Mouse (Mus musculus) hindbrain, embryonic 16.5 days (tissue): ENCODE measurements at regions not wholly inside any gene's neighbourhood (a gene's known extent, or its start where the extent isn't known, plus 50 kb on each side); places are given as distances from the start of the nearest gene placed in this dataset. TPM values are rescaled to one million over a fixed set of nuclear protein-coding genes. Genes with fewer than 3 reads are reported as not detected.

Experiments
- ATAC-seq: fragments of 200-750 bp; cut with Nextera tagmentation; 2 replicates; pipeline ENCODE4 v1.8.0; 2017; ENCODE audit warnings: moderate TSS enrichment, moderate library complexity
- H3K27ac ChIP-seq: fragments of 300-500 bp; sonication (generic); 2 replicates; pipeline ENCODE4 v1.5.1; 2014; ENCODE audit warnings: low read depth, mild to moderate bottlenecking, control low read depth, low read length, moderate library complexity
- H3K27me3 ChIP-seq: fragments of 300-500 bp; sonication (generic); replicated peaks from 2 replicates; pipeline ENCODE4 v1.6.1; 2014; ENCODE audit warnings: low read length; ENCODE audit not compliant: control insufficient read depth, insufficient read depth
- H3K36me3 ChIP-seq: fragments of 300-500 bp; sonication (generic); 2 replicates; pipeline ENCODE4 v1.6.1; 2014; ENCODE audit warnings: mild to moderate bottlenecking, low read length, moderate library complexity, mixed read lengths; ENCODE audit not compliant: control insufficient read depth, insufficient read depth
- H3K4me1 ChIP-seq: fragments of 300-500 bp; sonication (generic); 2 replicates; pipeline ENCODE4 v1.6.1; 2014; ENCODE audit warnings: low read depth, low read length; ENCODE audit not compliant: control insufficient read depth, insufficient read depth
- H3K4me2 ChIP-seq: fragments of 300-500 bp; sonication (generic); 2 replicates; pipeline ENCODE4 v1.6.1; 2014; ENCODE audit warnings: mild to moderate bottlenecking, low read length, control low read depth, moderate library complexity
- H3K4me3 ChIP-seq: fragments of 300-500 bp; sonication (generic); 2 replicates; pipeline ENCODE4 v1.5.1; 2014; ENCODE audit warnings: mild to moderate bottlenecking, low read length, control low read depth, moderate library complexity
- H3K9ac ChIP-seq: fragments of 300-500 bp; sonication (generic); 2 replicates; pipeline ENCODE4 v1.6.1; 2014; ENCODE audit warnings: low read depth, mild to moderate bottlenecking, control low read depth, low read length, moderate library complexity
- H3K9me3 ChIP-seq: fragments of 300-500 bp; sonication (generic); 2 replicates; pipeline ENCODE4 v1.6.1; 2014; ENCODE audit warnings: mild to moderate bottlenecking, low read length, moderate library complexity; ENCODE audit not compliant: control insufficient read depth
- WGBS: fragments of 180-500 bp; shearing (Covaris S2); extraction: QIAGEN DNeasy Blood & Tissue Kit; methylation state at CpG from one replicate; pipeline ENCODE4 v1.1.7; 2014; 5-methylcytosine and 5-hydroxymethylcytosine counted together
- microRNA-seq: library from miRNA; unstranded; fragments of <30 nt; microRNA quantifications from one replicate; pipeline ENCODE4, GENCODE M21; 2017

GRCm38 (mm10) chr11:37367971-37368370, 132.2 kb upstream of the Tenm2 start:
- Histone ChIP-seq H3K9me3 (no peaks in the 10 kb centered on the region), H3K36me3 (no peaks in the 10 kb centered on the region), H3K4me2 (no peak overlapping the region), H3K4me3 (no peak overlapping the region), H3K4me1 (no peaks in the 10 kb centered on the region), H3K9ac (no peak overlapping the region), H3K27me3 (no peaks in the 10 kb centered on the region), H3K27ac (no peak overlapping the region)
- ATAC-seq: no peak
- WGBS: 49% methylated on average over 1 of the region's 1 CpGs

DNA sequence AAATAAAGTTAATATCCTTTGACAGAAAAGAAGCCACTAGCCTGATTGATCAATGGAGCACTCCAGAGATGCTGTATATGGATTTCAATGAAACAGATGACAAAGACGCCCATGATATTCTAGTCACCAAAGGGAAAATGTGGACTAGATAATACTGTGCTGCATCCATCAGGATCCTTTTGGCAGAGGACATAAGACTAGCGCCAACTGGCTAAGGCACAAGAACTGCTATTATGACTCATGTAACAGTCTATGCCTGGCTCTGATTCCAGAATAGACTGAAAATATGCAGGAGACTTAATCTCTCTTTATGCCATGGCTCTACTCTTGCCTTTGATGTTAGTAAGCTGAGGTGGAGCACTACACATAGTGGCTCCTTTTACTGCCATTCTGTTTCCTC, 128.7 kb upstream of the Tenm2 start:
- WGBS: 78% methylated on average over 2 of the region's 2 CpGs
- Histone ChIP-seq H3K9ac (no peak overlapping the region), H3K4me2 (no peak overlapping the region), H3K4me1 (no peaks in the 10 kb centered on the region), H3K27me3 (no peaks in the 10 kb centered on the region), H3K4me3 (no peak overlapping the region), H3K9me3 (no peaks in the 10 kb centered on the region), H3K27ac (no peak overlapping the region), H3K36me3 (no peaks in the 10 kb centered on the region)
- no peak for ATAC-seq

- no peak overlapping the region for H3K27ac ChIP-seq
- no peak overlapping the region for H3K9ac ChIP-seq
- ATAC-seq: no peak
- no peak overlapping the region for H3K4me2 ChIP-seq
- H3K27me3 ChIP-seq: no peaks in the 10 kb centered on the region
- H3K4me1 ChIP-seq: no peaks in the 10 kb centered on the region
- no peaks in the 10 kb centered on the region for H3K36me3 ChIP-seq
- no peaks in the 10 kb centered on the region for H3K9me3 ChIP-seq
- WGBS: 39% methylated on average over 2 of the region's 2 CpGs
- no peak overlapping the region for H3K4me3 ChIP-seq
Measured at GRCm38 (mm10) chr11:37355074-37355473, 119.3 kb upstream of the Tenm2 start.

DNA sequence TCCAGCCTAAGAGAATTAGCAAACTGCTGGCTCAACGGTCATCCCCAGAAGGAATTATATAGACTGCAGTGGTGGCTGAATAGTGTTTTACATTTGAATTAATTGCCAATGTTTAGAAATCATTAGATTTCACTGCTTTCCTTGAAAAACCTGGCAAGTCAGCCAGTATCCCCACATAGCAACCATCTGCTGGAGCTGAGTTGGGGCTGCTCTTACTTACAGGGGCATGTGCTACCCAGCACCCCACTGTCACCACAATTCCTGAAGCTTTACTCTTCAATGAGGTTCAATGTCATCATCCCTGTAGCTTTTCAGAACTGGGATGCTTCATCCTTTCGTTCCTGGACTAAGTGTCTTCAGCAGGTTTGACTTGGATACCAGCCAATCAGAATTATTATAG, 73.9 kb upstream of the Tenm2 start:
- no peak overlapping the region for H3K4me2 ChIP-seq
- H3K4me3 ChIP-seq: no peak overlapping the region
- H3K9me3 ChIP-seq: no peaks in the 10 kb centered on the region
- ATAC-seq: no peak
- H3K9ac ChIP-seq: no peak overlapping the region
- WGBS: 71% methylated on average over 2 of the region's 2 CpGs
- no peaks in the 10 kb centered on the region for H3K36me3 ChIP-seq
- no peaks in the 10 kb centered on the region for H3K27me3 ChIP-seq
- no peak overlapping the region for H3K27ac ChIP-seq
- no peaks in the 10 kb centered on the region for H3K4me1 ChIP-seq

- no peaks in the 10 kb centered on the region for H3K4me1 ChIP-seq
- no peak overlapping the region for H3K27ac ChIP-seq
- no peak overlapping the region for H3K4me3 ChIP-seq
- H3K9me3 ChIP-seq: no peaks in the 10 kb centered on the region
- ATAC-seq: no peak
- H3K36me3 ChIP-seq: no peaks in the 10 kb centered on the region
- H3K27me3 ChIP-seq: no peaks in the 10 kb centered on the region
- no peak overlapping the region for H3K9ac ChIP-seq
- WGBS: 73% methylated on average over 2 of the region's 2 CpGs
- no peak overlapping the region for H3K4me2 ChIP-seq
Measured at GRCm38 (mm10) chr11:37306656-37307055, 70.9 kb upstream of the Tenm2 start.

Small RNAs in the stretch of these regions (microRNA-seq; reads per million reads assigned to microRNA genes)
- gene Gm25693: not detected
